Mouse (Mus musculus): Measurements from ENCODE around the gene Ogfod1.

Gene Ogfod1

DNA sequence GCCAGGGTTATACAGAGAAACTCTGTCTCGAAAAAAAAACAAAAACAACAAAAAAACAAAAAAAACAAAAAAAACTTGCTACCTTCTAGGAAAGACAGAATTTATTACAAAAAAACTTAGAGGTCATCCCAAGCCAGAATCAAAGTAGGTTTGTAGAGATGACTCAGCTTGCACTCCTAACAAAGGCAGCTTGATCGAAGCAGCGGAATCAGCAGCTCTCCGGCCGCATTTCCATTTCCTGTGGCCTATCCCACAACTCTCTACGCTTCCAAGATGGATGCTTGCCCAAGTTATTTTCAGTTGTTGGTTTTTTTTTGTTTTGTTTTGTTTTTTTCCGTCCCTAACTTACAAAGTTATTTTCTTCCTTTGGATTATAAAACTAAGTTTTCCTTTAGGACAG is 31.8 kb downstream of the Ogfod1 start:
- CTCF ChIA-PET: interaction anchor here (0.7 kb wide), 1 partner anchor 1030 kb away, joined by 4 read pairs; no protein-coding TSS in a partner anchor

DNA sequence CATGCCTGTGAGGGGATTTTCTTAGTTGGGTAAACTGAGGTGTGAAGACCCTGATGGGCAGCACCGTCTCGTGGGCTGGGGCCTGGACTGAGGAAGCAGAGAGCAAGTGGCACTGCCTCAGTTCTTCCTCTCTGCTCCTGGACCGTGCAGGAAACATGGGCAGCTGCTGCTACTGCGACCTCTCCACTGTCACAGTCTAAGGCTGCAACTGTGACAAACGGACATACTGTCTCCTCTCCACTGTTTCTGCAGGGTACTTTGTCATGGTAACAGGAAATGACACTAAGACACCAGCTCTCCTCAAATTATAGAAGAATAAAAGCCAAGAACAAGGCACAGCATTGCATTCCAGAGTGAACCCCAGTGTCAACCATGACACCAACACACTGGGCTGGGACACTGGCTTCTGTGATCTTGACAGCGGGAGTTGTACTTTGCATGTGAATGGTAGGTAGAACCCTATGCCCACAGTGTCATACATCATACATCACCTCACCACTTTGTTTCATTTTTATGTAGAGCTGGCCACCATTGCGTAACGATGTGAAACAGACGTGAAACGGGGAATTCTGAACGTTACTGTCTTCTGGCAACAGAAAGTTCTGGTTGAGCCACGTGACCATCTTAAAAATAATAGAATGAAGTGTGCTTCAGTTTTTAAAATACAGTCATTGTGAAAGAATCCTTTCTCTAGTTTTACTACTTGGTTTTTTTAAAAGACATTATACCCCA is 39.6 kb downstream of the Ogfod1 start:
- CTCF ChIA-PET: interaction anchor here (0.5 kb wide), 1 partner anchor 38 kb away, joined by 6 read pairs; no protein-coding TSS in a partner anchor

DNA sequence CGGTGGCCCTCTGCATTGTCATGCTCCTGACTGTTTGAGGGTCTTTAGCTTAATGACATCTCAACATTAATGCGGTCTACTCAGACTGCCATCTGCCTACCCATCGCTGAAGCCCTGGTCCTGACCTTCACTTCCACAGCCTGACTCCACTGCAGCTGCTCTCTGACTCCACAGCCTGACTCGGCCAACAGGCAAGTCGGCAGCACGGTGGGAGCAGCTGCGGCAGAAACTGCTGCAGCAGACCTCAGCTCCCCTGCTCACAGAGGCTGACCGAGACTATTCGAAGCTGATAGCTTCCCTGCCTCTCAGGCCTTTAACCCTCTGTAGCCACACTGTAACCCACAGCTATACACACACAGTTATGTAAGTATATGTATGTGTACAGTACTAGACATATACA is 51.0 kb downstream of the Ogfod1 start:
- CTCF ChIA-PET: no interaction called here

DNA sequence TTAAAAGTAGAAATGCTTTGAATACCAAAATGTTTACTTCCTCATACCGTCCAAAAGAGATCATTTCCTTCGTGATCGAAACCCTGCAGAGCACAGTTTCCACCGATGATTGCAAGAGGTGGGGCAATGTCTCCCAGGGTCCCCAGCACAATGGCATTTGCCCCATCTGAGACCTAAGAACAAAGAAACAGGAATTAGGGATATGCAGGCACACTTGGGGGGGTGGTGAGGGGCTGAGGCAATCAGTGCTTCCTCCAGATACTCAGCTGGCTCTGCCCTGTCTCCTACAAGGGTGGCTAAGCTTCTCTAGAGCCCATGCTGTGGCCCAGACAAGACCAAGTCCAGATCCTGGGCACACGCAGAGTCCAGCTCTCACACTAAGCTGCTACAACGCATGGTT is 52.7 kb downstream of the Ogfod1 start:
- CTCF ChIA-PET: no interaction called here

GRCm38 (mm10) chr8:94092848-94093247 is 55.9 kb downstream of the Ogfod1 start:
- CTCF ChIA-PET: no interaction called here

GRCm38 (mm10) chr8:94094281-94094680 is 57.3 kb downstream of the Ogfod1 start:
- CTCF ChIA-PET: interaction anchor here (0.8 kb wide), 1 partner anchor 48 kb away, joined by 4 read pairs; no protein-coding TSS in a partner anchor

GRCm38 (mm10) chr8:94098081-94098974 is 61.3 kb downstream of the Ogfod1 start, which contains the start of gene Bbs2:
TSS of gene Bbs2 (minus strand) at chr8:94098928.
- CTCF ChIA-PET: interaction anchor here (0.7 kb wide), 2 partner anchors 156 to 599 kb away, joined by 3 to 6 read pairs; no protein-coding TSS in a partner anchor

- CTCF ChIA-PET: no interaction called here
Measured at GRCm38 (mm10) chr8:94098996-94099395, 62.0 kb downstream of the Ogfod1 start.

- CTCF ChIA-PET: interaction anchor here (0.5 kb wide), 1 partner anchor 72 kb away, joined by 3 read pairs; no protein-coding TSS in a partner anchor
Measured at GRCm38 (mm10) chr8:94104146-94104545, 67.1 kb downstream of the Ogfod1 start.

GRCm38 (mm10) chr8:94107871-94108270 is 70.9 kb downstream of the Ogfod1 start:
- CTCF ChIA-PET: no interaction called here

GRCm38 (mm10) chr8:94109396-94109795 is 72.4 kb downstream of the Ogfod1 start:
- CTCF ChIA-PET: no interaction called here

GRCm38 (mm10) chr8:94109835-94110234 is 72.8 kb downstream of the Ogfod1 start:
- CTCF ChIA-PET: no interaction called here

DNA sequence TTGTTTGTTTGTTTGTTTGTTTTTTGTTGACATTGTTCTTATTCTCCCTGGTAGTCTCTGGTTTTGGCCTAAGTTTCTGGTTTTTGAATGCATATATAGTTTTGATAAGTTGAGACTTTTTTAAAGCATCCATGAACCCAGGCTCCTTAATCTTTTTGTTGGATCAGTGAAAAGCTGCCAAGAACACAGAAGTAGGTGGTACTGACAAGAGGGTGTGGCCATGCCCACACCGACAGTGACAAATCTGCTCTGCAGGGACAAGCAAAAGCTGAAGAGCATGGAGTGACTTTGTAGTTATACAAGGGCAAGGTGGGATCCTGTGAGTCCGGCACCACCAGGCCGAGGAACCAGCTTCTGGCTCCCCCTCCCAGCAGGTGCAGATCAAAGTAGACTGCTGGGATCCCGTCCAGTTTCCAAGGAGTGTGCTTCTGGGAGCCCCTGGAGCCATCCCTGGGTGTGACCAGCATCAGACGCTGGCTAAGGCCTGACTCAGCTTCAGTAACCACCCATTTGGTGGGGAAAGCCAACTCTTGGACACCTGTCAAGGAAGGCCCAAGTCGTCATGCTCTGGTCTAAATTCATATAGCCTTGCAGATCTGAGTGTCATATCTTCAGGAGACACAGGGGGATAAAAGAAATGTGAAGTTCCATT is 73.7 kb downstream of the Ogfod1 start:
- CTCF ChIA-PET: no interaction called here

DNA sequence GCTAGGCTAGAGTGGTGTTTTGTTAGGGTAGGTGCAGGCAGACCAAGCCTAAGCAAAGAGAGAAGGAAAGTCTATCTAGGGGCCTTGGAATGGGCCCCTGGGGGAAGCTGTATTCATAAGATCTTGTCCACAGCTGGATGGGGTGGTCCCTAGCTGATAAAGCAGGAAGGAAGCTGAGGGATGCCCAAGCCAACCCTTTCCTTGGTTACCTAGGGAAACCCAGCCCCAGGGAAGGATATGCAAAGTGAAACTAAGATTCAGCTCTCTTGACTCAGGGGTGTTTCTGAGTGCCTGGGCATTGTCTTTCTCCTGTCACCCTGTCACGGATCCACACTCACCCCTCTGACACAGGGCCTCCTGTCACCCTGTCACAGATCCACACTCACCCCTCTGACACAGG is 76.4 kb downstream of the Ogfod1 start:
- CTCF ChIA-PET: interaction anchor here (0.9 kb wide), 1 partner anchor 582 kb away, joined by 8 read pairs; no protein-coding TSS in a partner anchor

DNA sequence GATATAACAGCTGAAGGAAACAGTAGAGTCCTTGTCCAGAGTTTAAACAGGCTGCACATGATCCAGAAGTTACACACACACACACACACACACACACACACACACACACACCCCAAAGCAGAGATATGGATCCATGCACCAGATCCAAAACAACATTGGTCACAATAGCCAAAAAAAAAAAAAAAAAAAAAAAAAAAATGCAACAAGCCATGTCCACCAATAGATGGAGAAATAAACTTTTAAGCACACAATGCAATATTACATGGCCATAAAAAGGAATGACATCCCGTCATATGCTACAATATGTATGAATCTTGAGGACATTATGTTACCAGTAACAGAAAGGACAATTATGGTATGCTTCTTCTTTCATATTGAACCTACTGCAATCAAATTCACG is 77.0 kb downstream of the Ogfod1 start:
- CTCF ChIA-PET: interaction anchor here (0.9 kb wide), 1 partner anchor 581 kb away, joined by 8 read pairs; no protein-coding TSS in a partner anchor
